Mouse (Mus musculus) hematopoietic stem cell, adult 5-6 weeks (primary cell): ENCODE data around the gene Prim1. TPM values are rescaled to one million over a fixed set of nuclear protein-coding genes. Genes with fewer than 3 reads are reported as not detected.
"Not testable (repeated sequence)": the region's sequence is repeated elsewhere in the genome, so short reads cannot be mapped to it uniquely, and the experiment has no call there.

Experiments used
- ATAC-seq, 2 experiments: fragments of 125-278 bp in 1 of 2; replicated peaks in 1 of 2; 2 replicates each; pipeline ENCODE4 v1.8.0; 2016 to 2017; ENCODE audit warnings: inconsistent platforms in 2 of 2, mild to moderate bottlenecking in 2 of 2, moderate number of reproducible peaks in 2 of 2, low read depth in 1 of 2, moderate TSS enrichment in 1 of 2; ENCODE audit not compliant: low FRiP score in 2 of 2, poor library complexity in 2 of 2, severe bottlenecking in 2 of 2, insufficient read depth in 1 of 2, low TSS enrichment in 1 of 2
- total RNA-seq: library from RNA; stranded (forward); fragments of 172-1452, 232-1000 nt; gene quantifications from 2 replicates; pipeline ENCODE4 v1.2.3, GENCODE M21; 2017

The Prim1 gene
- total RNA-seq, 1 experiment from 2014 or later: 108 TPM

DNA sequence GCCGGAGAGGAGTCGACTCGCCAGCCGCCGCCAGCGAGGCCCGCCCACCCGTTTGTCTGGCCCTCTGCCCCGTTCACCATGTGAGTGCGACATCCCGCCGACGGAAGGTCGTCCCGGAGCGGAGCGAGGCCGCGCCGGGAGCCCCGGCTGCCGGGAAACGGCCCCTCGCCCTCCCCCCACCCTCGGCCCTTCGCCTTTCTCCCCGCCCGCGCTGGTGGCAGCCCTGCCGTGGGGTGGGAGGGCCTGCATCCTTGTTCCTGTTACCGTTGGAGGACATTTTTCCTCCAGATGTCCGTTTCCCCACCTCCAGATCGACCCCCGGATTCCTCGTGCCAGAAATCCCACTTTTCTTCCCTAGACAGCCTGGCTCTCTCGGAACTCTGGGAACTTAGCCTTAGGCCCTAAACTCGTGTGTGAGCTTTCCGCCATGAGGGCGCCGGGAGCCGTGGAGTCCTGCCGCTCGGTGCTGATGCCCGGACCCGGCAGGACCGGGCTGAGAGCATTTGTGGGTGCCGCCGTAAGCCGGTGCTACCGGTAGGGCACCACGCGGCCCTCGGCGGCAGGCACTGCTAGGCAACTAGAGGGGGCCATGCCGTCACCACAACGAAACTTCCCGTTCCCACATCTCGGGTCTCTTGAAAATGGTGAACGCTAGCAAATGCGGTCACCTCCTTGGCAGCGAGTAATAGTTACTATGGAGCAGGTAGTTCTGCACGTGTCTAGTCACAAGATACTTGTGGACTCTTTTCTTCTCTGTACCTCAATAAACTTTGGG lies 44.4 kb downstream of the Prim1 start:
- ATAC-seq: peak; percentile 77 to 80

DNA sequence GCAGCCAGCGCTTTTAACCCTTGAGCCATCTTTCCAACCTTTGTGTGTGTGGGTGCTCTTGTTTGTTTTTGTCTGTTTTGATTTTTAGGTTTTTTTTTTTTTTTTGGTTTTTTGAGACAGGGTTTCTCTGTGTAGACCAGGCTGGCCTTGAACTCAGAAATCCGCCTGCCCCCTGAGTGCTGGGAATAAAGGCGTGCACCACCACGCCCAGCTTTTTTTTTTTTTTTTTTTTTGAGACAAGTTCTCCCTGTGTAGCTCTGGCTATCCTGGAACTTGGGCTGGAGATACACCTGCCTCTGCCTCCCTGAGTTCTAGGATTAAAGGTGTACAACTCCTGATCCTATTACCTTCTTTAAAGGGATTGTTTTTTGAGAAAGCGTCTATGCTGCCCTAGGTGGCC lies 46.1 kb downstream of the Prim1 start:
- ATAC-seq: no peak

DNA sequence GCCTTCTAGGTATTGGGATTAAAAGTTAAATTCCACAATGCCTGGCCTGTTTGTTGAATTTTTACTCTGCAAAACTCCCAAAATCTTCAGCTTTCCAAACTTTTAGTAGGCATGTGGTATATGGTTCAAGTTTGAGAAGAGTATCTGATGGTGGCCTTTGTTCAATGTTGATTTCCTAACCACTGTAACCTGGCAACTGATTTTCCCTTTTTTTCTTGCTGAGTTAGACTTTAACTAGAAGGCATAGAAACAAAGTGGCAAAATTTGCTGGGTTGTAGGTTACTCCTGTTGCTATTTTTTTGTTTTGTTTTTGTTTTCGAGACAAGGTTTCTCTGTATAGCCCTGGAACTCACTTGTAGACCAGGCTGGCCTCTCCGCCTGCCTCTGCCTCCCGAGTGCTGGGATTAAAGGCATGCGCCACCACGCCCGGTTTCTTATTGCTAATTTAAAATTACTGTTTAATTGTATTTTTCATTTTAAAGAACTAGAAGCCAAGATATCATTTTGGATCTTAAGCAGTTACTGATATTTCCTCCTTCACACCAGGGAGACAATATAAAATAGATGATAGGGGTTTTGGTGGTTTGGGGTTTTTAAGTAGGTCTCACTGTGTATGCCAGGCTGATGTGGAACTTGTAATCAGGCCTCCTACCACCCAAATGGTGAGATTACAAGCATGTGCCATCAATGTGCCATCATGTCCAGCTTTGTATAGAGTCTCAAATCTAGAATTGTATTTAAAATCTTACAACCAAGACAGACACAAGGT lies 47.4 kb downstream of the Prim1 start:
- ATAC-seq: no peak

DNA sequence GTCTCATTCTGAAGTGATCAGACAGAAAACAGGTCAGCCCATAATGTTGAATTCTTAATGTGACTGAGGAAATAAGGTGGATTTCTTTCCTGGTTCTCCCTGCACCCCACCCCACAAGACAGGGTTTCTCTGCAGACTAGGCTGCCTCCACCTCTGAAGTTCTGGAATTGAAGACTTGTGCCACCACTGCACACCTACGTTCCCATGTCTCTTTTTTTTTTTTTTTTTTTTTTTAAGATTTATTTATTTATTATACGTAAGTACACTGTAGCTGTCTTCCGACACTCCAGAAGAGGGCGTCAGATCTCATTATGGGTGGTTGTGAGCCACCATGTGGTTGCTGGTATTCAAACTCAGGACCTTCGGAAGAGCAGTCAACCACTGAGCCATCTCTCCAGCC lies 51.1 kb downstream of the Prim1 start:
- no peak for ATAC-seq

DNA sequence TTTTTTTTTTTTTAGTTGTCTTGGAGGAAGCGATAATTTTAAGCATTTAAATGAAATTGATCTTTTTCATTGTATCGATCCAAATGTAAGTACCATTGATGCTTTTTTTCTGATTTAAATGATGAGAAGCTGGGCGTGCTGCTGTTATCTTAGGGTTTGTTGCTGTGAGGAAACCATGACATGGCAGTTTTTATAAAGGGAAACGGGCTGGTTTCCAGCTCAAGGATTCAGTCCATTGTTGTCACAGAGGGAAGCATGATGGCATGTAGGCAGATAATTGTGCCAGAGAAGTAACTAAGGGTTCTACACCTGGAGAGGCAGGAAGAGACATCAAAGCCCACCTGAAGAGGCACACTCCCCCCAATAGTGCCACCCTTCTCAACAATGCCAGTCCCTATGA lies 54.2 kb downstream of the Prim1 start:
- no peak for ATAC-seq

DNA sequence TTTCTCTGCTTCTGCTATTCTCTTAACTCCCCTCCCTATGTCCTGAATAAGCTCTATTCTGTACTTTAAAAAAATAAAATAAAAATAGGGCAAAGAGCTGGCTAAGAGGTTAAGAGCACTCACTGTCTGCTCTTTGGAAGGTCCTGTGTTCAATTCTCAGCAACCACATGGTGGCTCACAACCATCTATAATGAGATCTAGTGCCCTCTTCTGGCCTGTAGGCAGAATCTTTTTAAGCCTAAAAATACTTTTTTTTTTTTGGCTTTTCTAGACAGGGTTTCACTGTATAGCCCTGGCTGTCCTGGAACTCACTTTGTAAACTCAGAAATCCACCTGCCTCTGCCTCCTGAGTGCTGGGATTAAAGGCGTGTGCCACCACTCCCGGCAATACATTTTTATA lies 55.5 kb downstream of the Prim1 start:
- not testable (repeated sequence) for ATAC-seq

DNA sequence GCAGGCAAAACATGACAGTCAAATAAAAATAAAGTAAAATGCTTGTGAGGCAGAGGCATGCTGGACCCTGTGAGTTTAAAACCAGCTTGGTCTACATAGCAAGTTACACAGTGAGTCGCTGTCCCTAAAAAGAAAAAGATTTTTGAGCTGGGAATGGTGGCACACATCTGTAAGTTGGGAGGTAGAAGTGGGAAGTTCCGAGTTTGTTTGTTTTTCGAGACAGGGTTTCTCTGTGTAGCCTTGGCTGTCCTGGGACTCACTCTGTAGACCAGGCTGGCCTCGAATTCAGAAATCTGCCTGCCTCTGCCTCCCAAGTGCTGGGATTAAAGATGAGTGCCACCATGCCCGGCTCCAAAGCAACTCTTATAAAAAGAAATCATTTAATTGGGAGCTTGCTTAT lies 63.3 kb downstream of the Prim1 start:
- not testable (repeated sequence) for ATAC-seq

Other genes starting within 250 kb of the Prim1 start
- gene Rdh9, start 238.8 kb upstream of the Prim1 start, total RNA-seq: 0.20 TPM in 1 of 2 replicates, not detected in the other
- gene Rdh16, start 214.0 kb upstream of the Prim1 start, total RNA-seq: not detected in 2 replicates
- gene Rdh19, start 165.2 kb upstream of the Prim1 start, total RNA-seq: not detected in 2 replicates
- not detected in 2 replicates for gene Rdh16f2, start 148.7 kb upstream of the Prim1 start, total RNA-seq
- not detected in 2 replicates for gene Rdh7, start 126.4 kb upstream of the Prim1 start, total RNA-seq
- not detected in 2 replicates for gene Sdr9c7, start 116.7 kb upstream of the Prim1 start, total RNA-seq
- not detected in 2 replicates for gene Hsd17b6, start 7.6 kb upstream of the Prim1 start, total RNA-seq
- gene Naca, start 20.4 kb downstream of the Prim1 start, total RNA-seq: 2,160 and 2,701 TPM in 2 replicates
- gene Ptges3, start 43.8 kb downstream of the Prim1 start, total RNA-seq: 249 and 336 TPM in 2 replicates
- 1,271 and 2,840 TPM in 2 replicates for gene Atp5b, start 68.1 kb downstream of the Prim1 start, total RNA-seq
- 17.8 and 23.1 TPM in 2 replicates for gene Baz2a, start 76.4 kb downstream of the Prim1 start, total RNA-seq
- 6.9 and 9.3 TPM in 2 replicates for gene Rbms2, start 165.1 kb downstream of the Prim1 start, total RNA-seq
- gene Gls2, start 179.3 kb downstream of the Prim1 start, total RNA-seq: 0.38 and 0.79 TPM in 2 replicates
- 10.3 and 11.9 TPM in 2 replicates for gene Spryd4, start 196.6 kb downstream of the Prim1 start, total RNA-seq
- gene Mip, start 210.7 kb downstream of the Prim1 start, total RNA-seq: 0.69 TPM in 1 of 2 replicates, not detected in the other
- 52.8 and 60.3 TPM in 2 replicates for gene Timeless, start 216.9 kb downstream of the Prim1 start, total RNA-seq
- 0.19 TPM in 1 of 2 replicates, not detected in the other for gene Apon, start 238.9 kb downstream of the Prim1 start, total RNA-seq